Mouse (Mus musculus) lung, embryonic 14.5 days (tissue): ENCODE data around the gene Gm20388. TPM values are rescaled to one million over a fixed set of nuclear protein-coding genes. Genes with fewer than 3 reads are reported as not detected.

Source experiments
- ATAC-seq: fragments of 200-750 bp; cut with Nextera tagmentation; 2 replicates; pipeline ENCODE4 v1.8.0; 2017; ENCODE audit warnings: mild to moderate bottlenecking, moderate TSS enrichment, moderate library complexity; ENCODE audit not compliant: insufficient read depth
- DNase-seq: peaks from one replicate; pipeline ENCODE4 v3.0.0-alpha.2; 2015
- H3K27ac ChIP-seq: fragments of 300-500 bp; sonication (generic); 2 replicates; pipeline ENCODE4 v1.5.1; 2014; ENCODE audit warnings: low read depth, mild to moderate bottlenecking, moderate library complexity
- H3K27me3 ChIP-seq: fragments of 300-500 bp; sonication (generic); 2 replicates; pipeline ENCODE4 v1.6.1; 2014; ENCODE audit warnings: low read length, control low read depth; ENCODE audit not compliant: insufficient read depth
- H3K36me3 ChIP-seq: fragments of 300-500 bp; sonication (generic); 2 replicates; pipeline ENCODE4 v1.6.1; 2014; ENCODE audit warnings: control low read depth; ENCODE audit not compliant: insufficient read depth
- H3K4me1 ChIP-seq: fragments of 300-500 bp; sonication (generic); 2 replicates; pipeline ENCODE4 v1.6.1; 2014; ENCODE audit warnings: antibody characterized with exemption, control low read depth; ENCODE audit not compliant: insufficient read depth
- H3K4me2 ChIP-seq: fragments of 300-500 bp; sonication (generic); 2 replicates; pipeline ENCODE4 v1.6.1; 2014; ENCODE audit warnings: mild to moderate bottlenecking
- H3K4me3 ChIP-seq: fragments of 300-500 bp; sonication (generic); 2 replicates; pipeline ENCODE4 v1.5.1; 2014; ENCODE audit warnings: low read depth, low read length
- H3K9ac ChIP-seq: fragments of 300-500 bp; sonication (generic); 2 replicates; pipeline ENCODE4 v1.6.1; 2014
- H3K9me3 ChIP-seq: fragments of 300-500 bp; sonication (generic); 2 replicates; pipeline ENCODE4 v1.6.1; 2016; ENCODE audit warnings: low read depth, low read length, control low read depth
- CTCF ChIP-seq: IDR thresholded peaks from 2 replicates; pipeline ENCODE4 v1.5.1; 2016; ENCODE audit warnings: antibody characterized with exemption, low read depth
- WGBS: fragments of 180-500 bp; shearing (Covaris S2); extraction: QIAGEN DNeasy Blood & Tissue Kit; methylation state at CpG from one replicate; pipeline ENCODE4 v1.1.7; 2014; 5-methylcytosine and 5-hydroxymethylcytosine counted together
- polyA plus RNA-seq: library from polyadenylated mRNA; unstranded; fragments of >200 nt; fragmentation: Nextera tagmentation; extraction: Ambion mirVana; gene quantifications from 2 replicates; pipeline ENCODE4 v1.2.1, GENCODE M21; 2014

The Gm20388 gene
- polyA plus RNA-seq, 1 experiment from 2014 or later: not detected

- DNase-seq: no peak
- no peak for TF ChIP-seq CTCF
- no peak overlapping the region for H3K4me3 ChIP-seq
These were observed 106.7 kb downstream of the Gm20388 start for GRCm38 (mm10) chr8:120017349-120017748.

GRCm38 (mm10) chr8:120017786-120018185, 107.1 kb downstream of the Gm20388 start:
- no peaks in the 10 kb centered on the region for H3K27me3 ChIP-seq
- H3K9ac ChIP-seq: no peak overlapping the region
- H3K36me3 ChIP-seq: no peaks in the 10 kb centered on the region
- H3K9me3 ChIP-seq: no peaks in the 10 kb centered on the region
- WGBS: 94% methylated on average over 6 of the region's 6 CpGs
- H3K4me1 ChIP-seq: no peaks in the 10 kb centered on the region
- DNase-seq (no peak), ATAC-seq (no peak)
- no peak for TF ChIP-seq CTCF
- H3K4me3 ChIP-seq: no peak overlapping the region
- no peak overlapping the region for H3K4me2 ChIP-seq
- H3K27ac ChIP-seq: no peak overlapping the region

More at GRCm38 (mm10) chr8:120017349-120017748, 106.7 kb downstream of the Gm20388 start:
- 83% methylated on average over 13 of the region's 13 CpGs for WGBS
- H3K27ac ChIP-seq: no peak overlapping the region
- H3K4me2 ChIP-seq: no peak overlapping the region
- no peak for ATAC-seq
- H3K4me1 ChIP-seq: no peaks in the 10 kb centered on the region
- H3K9me3 ChIP-seq: no peaks in the 10 kb centered on the region
- H3K9ac ChIP-seq: no peak overlapping the region
- no peaks in the 10 kb centered on the region for H3K27me3 ChIP-seq
- no peaks in the 10 kb centered on the region for H3K36me3 ChIP-seq

GRCm38 (mm10) chr8:120018379-120018778, 107.7 kb downstream of the Gm20388 start:
- no peak for TF ChIP-seq CTCF

GRCm38 (mm10) chr8:120019297-120019696, 108.7 kb downstream of the Gm20388 start:
- Histone ChIP-seq H3K4me2 (no peak overlapping the region), H3K9ac (no peak overlapping the region), H3K4me3 (no peak overlapping the region), H3K27ac (no peak overlapping the region), H3K4me1 (no peaks in the 10 kb centered on the region), H3K36me3 (no peaks in the 10 kb centered on the region), H3K9me3 (no peaks in the 10 kb centered on the region), H3K27me3 (no peaks in the 10 kb centered on the region)
- ATAC-seq: no peak
- 81% methylated on average over 5 of the region's 5 CpGs for WGBS
- no peak for TF ChIP-seq CTCF
- no peak for DNase-seq

More at GRCm38 (mm10) chr8:120018379-120018778, 107.7 kb downstream of the Gm20388 start:
- Histone ChIP-seq H3K27me3 (no peaks in the 10 kb centered on the region), H3K4me1 (no peaks in the 10 kb centered on the region), H3K9me3 (no peaks in the 10 kb centered on the region), H3K4me3 (no peak overlapping the region), H3K4me2 (no peak overlapping the region), H3K36me3 (no peaks in the 10 kb centered on the region), H3K27ac (no peak overlapping the region), H3K9ac (no peak overlapping the region)
- DNase-seq: no peak
- no peak for ATAC-seq
- WGBS: 76% methylated on average over 6 of the region's 6 CpGs

- Histone ChIP-seq H3K4me1 (no peaks in the 10 kb centered on the region), H3K9ac (no peak overlapping the region), H3K4me3 (no peak overlapping the region), H3K9me3 (no peaks in the 10 kb centered on the region), H3K27ac (no peak overlapping the region), H3K4me2 (no peak overlapping the region), H3K27me3 (no peaks in the 10 kb centered on the region), H3K36me3 (no peaks in the 10 kb centered on the region)
- TF ChIP-seq CTCF: no peak
- DNase-seq: no peak
- WGBS: 76% methylated on average over 7 of the region's 7 CpGs
- ATAC-seq: no peak
These were observed 109.7 kb downstream of the Gm20388 start for GRCm38 (mm10) chr8:120020298-120020697.

GRCm38 (mm10) chr8:120026199-120026598, 115.6 kb downstream of the Gm20388 start:
- ATAC-seq (no peak), DNase-seq (no peak)
- no peak overlapping the region for H3K27ac ChIP-seq
- H3K9me3 ChIP-seq: no peaks in the 10 kb centered on the region
- 0 out of 2 replicates have a peak, but pooled peaks cover 3% of the 10 kb centered on the region for H3K4me1 ChIP-seq
- H3K4me3 ChIP-seq: no peak overlapping the region
- 56% methylated on average over 5 of the region's 5 CpGs for WGBS
- H3K36me3 ChIP-seq: no peaks in the 10 kb centered on the region
- H3K9ac ChIP-seq: no peak overlapping the region
- TF ChIP-seq CTCF: no peak
- H3K27me3 ChIP-seq: no peaks in the 10 kb centered on the region
- H3K4me2 ChIP-seq: no peak overlapping the region

GRCm38 (mm10) chr8:120026991-120027390, 116.3 kb downstream of the Gm20388 start:
- no peaks in the 10 kb centered on the region for H3K27me3 ChIP-seq
- DNase-seq (no peak), ATAC-seq (no peak)
- H3K9ac ChIP-seq: no peak overlapping the region
- H3K27ac ChIP-seq: no peak overlapping the region
- 69% methylated on average over 6 of the region's 6 CpGs for WGBS
- H3K9me3 ChIP-seq: no peaks in the 10 kb centered on the region
- no peak overlapping the region for H3K4me3 ChIP-seq
- 0 out of 2 replicates have a peak, but pooled peaks cover 3% of the 10 kb centered on the region for H3K4me1 ChIP-seq
- no peak overlapping the region for H3K4me2 ChIP-seq
- H3K36me3 ChIP-seq: no peaks in the 10 kb centered on the region
- no peak for TF ChIP-seq CTCF

- no peak for TF ChIP-seq CTCF
- Histone ChIP-seq H3K36me3 (no peaks in the 10 kb centered on the region), H3K27ac (no peak overlapping the region), H3K27me3 (no peaks in the 10 kb centered on the region), H3K4me1 (0 out of 2 replicates have a peak, but pooled peaks cover 3% of the 10 kb centered on the region), H3K9me3 (no peaks in the 10 kb centered on the region), H3K4me2 (no peak overlapping the region), H3K4me3 (no peak overlapping the region), H3K9ac (no peak overlapping the region)
- DNase-seq: no peak
- 61% methylated on average over 5 of the region's 5 CpGs for WGBS
- no peak for ATAC-seq
These were observed 119.8 kb downstream of the Gm20388 start for GRCm38 (mm10) chr8:120030447-120030846.
